Mouse (Mus musculus) spleen, adult 2 months (tissue): ENCODE results near the gene Meioc.

Source experiments
- CTCF ChIP-seq: fragments of 200-500 bp; IDR thresholded peaks from 2 replicates; pipeline ENCODE4 v1.5.1; 2011; ENCODE audit warnings: mild to moderate bottlenecking, inconsistent platforms; ENCODE audit not compliant: insufficient read depth, insufficient read length, insufficient replicate concordance; ENCODE audit errors: extremely low read depth
- POLR2A ChIP-seq: fragments of 200-500 bp; IDR thresholded peaks from 2 replicates; pipeline ENCODE4 v1.6.1; 2011; ENCODE audit warnings: low read depth, low read length, inconsistent platforms

DNA sequence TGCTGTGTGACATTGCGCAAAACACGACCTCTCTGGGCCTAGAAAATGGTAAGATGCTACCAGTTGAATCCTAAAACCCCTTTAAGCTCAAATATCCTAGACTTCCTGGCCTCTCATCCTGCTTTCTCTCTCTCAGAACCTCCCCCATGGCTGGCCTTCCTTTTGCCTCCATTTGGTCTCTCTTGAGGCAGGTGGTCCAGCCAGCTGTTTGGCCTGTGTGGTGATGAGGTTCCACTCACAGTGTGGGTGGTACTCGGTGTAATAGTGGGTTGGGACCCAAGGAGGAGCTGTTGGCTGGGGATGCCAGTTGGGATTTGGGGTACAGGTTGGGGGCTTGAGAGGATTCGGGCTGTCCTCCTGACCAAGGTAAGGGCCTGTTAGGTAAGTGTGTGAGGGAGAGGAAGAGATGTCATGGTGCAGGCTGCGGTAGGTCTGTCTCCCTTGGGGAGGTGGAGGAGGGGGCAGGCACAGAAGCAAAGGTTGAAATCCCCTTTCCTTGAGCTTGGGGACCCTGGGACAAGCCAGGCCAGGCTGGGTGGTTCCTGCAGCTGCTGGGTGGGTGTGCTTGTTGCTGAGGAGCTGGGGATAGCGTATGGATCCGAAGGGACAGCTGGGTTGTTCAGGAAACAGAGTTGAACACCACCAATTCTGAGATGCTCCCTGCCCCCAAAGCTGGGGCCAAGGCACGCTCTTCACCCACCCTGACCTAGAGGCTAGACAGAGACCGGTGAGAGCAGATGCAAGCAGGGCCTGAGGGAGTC, 36.2 kb upstream of the Meioc start:
- TF ChIP-seq CTCF (no peak), POLR2A (no peak)
